Mouse (Mus musculus): Measurements from ENCODE around the gene Flt1.

Gene Flt1

GRCm38 (mm10) chr5:147549016-147549755 is 176.6 kb downstream of the Flt1 start:
- DNase-seq (ENCODE audit: low spot score), result no peak

- DNase-seq (ENCODE audit: low spot score), result no peak
Observed at GRCm38 (mm10) chr5:147545731-147546241, 180.0 kb downstream of the Flt1 start.

DNA sequence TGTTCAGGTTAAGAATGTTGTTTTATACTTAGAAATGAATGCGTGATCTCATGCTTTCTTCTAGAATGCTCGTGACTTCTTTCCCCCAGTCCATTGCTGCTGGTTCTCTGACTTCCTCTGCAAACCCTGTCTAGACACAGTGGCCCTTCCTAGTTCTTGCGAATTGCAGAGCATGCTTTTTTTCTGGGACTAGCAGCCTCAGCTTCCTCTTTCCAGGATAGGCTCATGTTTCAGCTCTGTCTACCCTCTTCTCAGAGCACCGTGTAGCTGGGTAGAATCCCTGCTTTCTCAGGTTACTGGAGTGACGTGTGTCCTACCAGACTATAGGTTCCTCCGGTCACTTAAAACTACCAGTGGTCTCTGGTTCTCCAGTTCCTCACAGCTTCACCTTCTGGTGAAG is 183.5 kb downstream of the Flt1 start:
- no peak for DNase-seq (ENCODE audit: low spot score)

GRCm38 (mm10) chr5:147539815-147540214 is 186.0 kb downstream of the Flt1 start:
- no peak for DNase-seq (ENCODE audit: low spot score)

DNA sequence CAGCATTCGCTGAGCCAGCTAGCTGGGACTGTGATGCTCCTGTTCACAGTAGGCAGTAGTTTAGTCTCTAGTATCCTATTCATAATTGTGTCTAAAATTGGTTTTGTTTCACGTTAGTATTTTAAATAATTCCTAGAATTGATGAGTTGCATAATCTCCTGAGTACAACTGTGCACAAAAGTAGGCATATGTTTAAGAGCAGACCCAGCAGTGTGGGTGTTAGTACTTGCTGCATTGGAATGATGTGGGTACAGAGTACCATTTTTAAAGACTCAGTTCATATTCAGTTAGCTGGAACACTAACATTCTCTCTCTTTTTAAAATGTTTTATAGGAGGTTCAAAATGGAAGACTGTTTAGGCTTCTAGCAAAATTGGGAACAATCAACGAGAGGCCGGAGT is 186.4 kb downstream of the Flt1 start:
- no peak for DNase-seq (ENCODE audit: low spot score)

GRCm38 (mm10) chr5:147532031-147532430 is 193.8 kb downstream of the Flt1 start:
- no peak for DNase-seq (ENCODE audit: low spot score)

GRCm38 (mm10) chr5:147527788-147528187 is 198.0 kb downstream of the Flt1 start:
- no peak for DNase-seq (ENCODE audit: low spot score)

DNA sequence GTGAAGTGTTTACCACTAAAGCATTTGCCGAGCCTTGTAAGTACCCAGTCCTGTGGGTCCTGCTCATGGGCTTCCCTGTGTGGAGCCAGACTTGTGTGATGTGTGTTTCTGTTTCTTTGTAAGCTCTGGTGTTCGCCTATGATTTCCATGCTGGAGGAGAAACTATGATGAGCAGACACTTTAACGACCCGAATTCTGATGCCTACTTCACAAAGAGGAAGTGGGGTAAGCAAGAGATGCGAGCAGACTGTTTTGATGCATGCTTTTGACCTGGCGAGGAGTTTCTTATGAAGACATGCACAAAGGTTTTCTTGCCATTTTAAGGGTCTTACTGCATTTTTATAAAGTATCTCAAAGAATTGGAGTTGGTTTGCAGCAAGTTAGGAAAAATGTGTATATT is 198.8 kb downstream of the Flt1 start:
- DNase-seq (ENCODE audit: low spot score), result no peak

Data from ovary, postnatal 36 days (tissue).